Mouse (Mus musculus) liver, adult 2 months (tissue): ENCODE data around the gene Ccdc167. TPM values are rescaled to one million over a fixed set of nuclear protein-coding genes. Genes with fewer than 3 reads are reported as not detected.
A peak's percentile ranks its signal among the peaks of the same experiment; 100 is the strongest.

Experiments used
- DNase-seq: peaks from one replicate; pipeline ENCODE4 v3.0.0-alpha.2; 2011; ENCODE audit warnings: low read depth, low spot score; ENCODE audit errors: extremely low read depth
- H3K27ac ChIP-seq: fragments of 200-500 bp; replicated peaks from 2 replicates; pipeline ENCODE4 v1.5.1; 2012; ENCODE audit warnings: low read depth, mild to moderate bottlenecking, control low read depth, inconsistent platforms, low read length; ENCODE audit not compliant: insufficient read depth
- H3K27me3 ChIP-seq: fragments of 200-500 bp; 2 replicates; pipeline ENCODE4 v1.6.1; 2012; ENCODE audit warnings: mild to moderate bottlenecking, moderate library complexity, low read length, inconsistent platforms; ENCODE audit not compliant: control insufficient read depth, insufficient read depth
- H3K36me3 ChIP-seq: fragments of 200-500 bp; 2 replicates; pipeline ENCODE4 v1.6.1; 2012; ENCODE audit warnings: low read length, inconsistent platforms; ENCODE audit not compliant: control insufficient read depth, insufficient read depth
- H3K4me1 ChIP-seq: fragments of 200-500 bp; 2 replicates; pipeline ENCODE4 v1.6.1; 2011; ENCODE audit warnings: low read length; ENCODE audit not compliant: control insufficient read depth, insufficient read depth
- H3K4me3 ChIP-seq: fragments of 200-500 bp; 2 replicates; pipeline ENCODE4 v1.5.1; 2011; ENCODE audit warnings: low read depth, mild to moderate bottlenecking, control low read depth, low read length, moderate library complexity; ENCODE audit not compliant: insufficient read depth
- H3K79me2 ChIP-seq: fragments of 200-500 bp; 2 replicates; pipeline ENCODE4 v1.6.1; 2012; ENCODE audit warnings: inconsistent platforms, mild to moderate bottlenecking, low read length, moderate library complexity; ENCODE audit not compliant: control insufficient read depth, insufficient read depth
- H3K9ac ChIP-seq: fragments of 200-500 bp; 2 replicates; pipeline ENCODE4 v1.6.1; 2012; ENCODE audit warnings: low read depth, mild to moderate bottlenecking, control low read depth, inconsistent platforms, low read length
- CTCF ChIP-seq: fragments of 200-500 bp; IDR thresholded peaks from 2 replicates; pipeline ENCODE4 v1.5.1; 2011; ENCODE audit warnings: low read depth, low read length, control low read depth
- POLR2A ChIP-seq: fragments of 200-500 bp; IDR thresholded peaks from 2 replicates; pipeline ENCODE4 v1.6.1; 2011; ENCODE audit warnings: low read length, control low read depth; ENCODE audit not compliant: insufficient read depth; ENCODE audit errors: extremely low read depth
- WGBS: fragments of 180-500 bp; shearing (Covaris S2); methylation state at CpG from one replicate; pipeline ENCODE4 v1.1.7; 2018; 5-methylcytosine and 5-hydroxymethylcytosine counted together
- polyA plus RNA-seq: library from polyadenylated mRNA; depleted of rRNA; stranded (reverse); fragments of >200 nt; gene quantifications from 2 replicates; pipeline ENCODE4 v1.2.3, GENCODE M21; 2012
- total RNA-seq: library from RNA; depleted of rRNA; stranded (reverse); fragments of >200 nt; gene quantifications from 2 replicates; pipeline ENCODE4 v1.2.3, GENCODE M21; 2014

The Ccdc167 gene
- total and polyA plus RNA-seq, 2 experiments, result 4.2 to 5.5 TPM

- Histone ChIP-seq H3K79me2 (no peaks in the 10 kb centered on the region), H3K4me3 (no peak overlapping the region), H3K4me1 (no peaks in the 10 kb centered on the region), H3K27me3 (no peaks in the 10 kb centered on the region), H3K36me3 (peaks cover 11% of the 10 kb centered on the region; the same call in 1 of the 2 replicates), H3K9ac (no peak overlapping the region), H3K27ac (no peak overlapping the region)
- TF ChIP-seq POLR2A, result no peak
- TF ChIP-seq CTCF, result no peak
- DNase-seq, result no peak
- WGBS, result 70% methylated on average over 5 of the region's 5 CpGs
These were observed 11.0 kb downstream of the Ccdc167 start for GRCm38 (mm10) chr17:29705881-29706280.

DNA sequence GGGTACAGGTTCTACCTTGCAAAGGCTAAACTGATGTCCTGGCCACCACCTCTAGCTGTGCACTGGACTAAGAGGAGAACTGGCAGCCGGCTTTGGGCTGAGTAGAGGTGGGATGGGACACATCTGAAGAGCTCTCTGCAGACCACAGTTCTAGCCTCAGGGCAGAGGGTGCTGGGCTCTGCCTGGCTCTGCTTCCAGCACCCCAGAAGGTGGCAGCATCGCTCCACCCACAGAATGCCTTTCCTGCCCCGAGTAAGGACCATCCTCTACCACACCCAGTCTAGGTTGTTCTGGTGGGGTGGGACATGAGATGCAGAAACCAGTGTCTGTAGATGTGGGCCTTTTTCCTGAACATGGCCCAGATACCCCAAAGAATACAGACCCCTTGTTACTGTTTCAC lies 12.1 kb downstream of the Ccdc167 start:
- TF ChIP-seq POLR2A, result no peak
- peak; percentile 75 for TF ChIP-seq CTCF
- WGBS, result 57% methylated on average over 3 of the region's 3 CpGs
- Histone ChIP-seq H3K4me1 (no peaks in the 10 kb centered on the region), H3K27me3 (no peaks in the 10 kb centered on the region), H3K27ac (no peak overlapping the region), H3K36me3 (peaks cover 15% of the 10 kb centered on the region; the same call in 1 of the 2 replicates), H3K79me2 (no peaks in the 10 kb centered on the region), H3K9ac (no peak overlapping the region), H3K4me3 (no peak overlapping the region)
- no peak for DNase-seq

- no peaks in the 10 kb centered on the region for H3K79me2 ChIP-seq
- 90% methylated on average over 4 of the region's 4 CpGs for WGBS
These were observed 13.7 kb downstream of the Ccdc167 start for GRCm38 (mm10) chr17:29702938-29703710.

GRCm38 (mm10) chr17:29700573-29700972 lies 16.3 kb downstream of the Ccdc167 start:
- DNase-seq, result no peak
- Histone ChIP-seq H3K9ac (no peak overlapping the region), H3K79me2 (no peaks in the 10 kb centered on the region), H3K4me1 (no peaks in the 10 kb centered on the region), H3K27ac (no peak overlapping the region), H3K4me3 (no peak overlapping the region), H3K36me3 (peaks cover 44% of the 10 kb centered on the region), H3K27me3 (no peaks in the 10 kb centered on the region)
- TF ChIP-seq CTCF, result no peak
- no peak for TF ChIP-seq POLR2A
- WGBS, result 95% methylated on average over 7 of the region's 7 CpGs

More at GRCm38 (mm10) chr17:29702938-29703710, 13.7 kb downstream of the Ccdc167 start:
- H3K36me3 ChIP-seq, result peaks cover 27% of the 10 kb centered on the region
- no peaks in the 10 kb centered on the region for H3K27me3 ChIP-seq
- no peak for TF ChIP-seq POLR2A
- no peak overlapping the region for H3K27ac ChIP-seq
- DNase-seq, result no peak
- no peak overlapping the region for H3K4me3 ChIP-seq
- H3K4me1 ChIP-seq, result no peaks in the 10 kb centered on the region
- H3K9ac ChIP-seq, result no peak overlapping the region

DNA sequence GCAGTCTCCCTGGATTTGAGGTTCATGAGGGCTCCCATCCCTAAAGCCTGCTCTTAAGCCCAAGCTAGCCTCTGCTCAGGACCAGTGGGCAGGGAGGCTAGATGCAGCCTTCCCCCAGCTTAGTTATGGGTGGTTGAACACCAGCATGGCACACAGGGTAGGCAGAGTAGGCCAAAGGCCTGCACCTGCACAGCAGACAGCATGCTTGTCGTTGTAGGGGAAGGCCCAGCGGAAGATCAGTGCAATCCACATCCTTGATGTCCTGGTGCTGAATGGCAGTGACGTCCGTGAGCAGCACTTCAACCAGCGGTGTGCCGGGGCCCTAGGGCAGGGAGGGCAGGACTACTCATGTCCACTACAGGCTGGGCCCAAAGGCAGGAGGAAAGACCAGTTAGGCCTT lies 18.4 kb downstream of the Ccdc167 start:
- TF ChIP-seq POLR2A (no peak), CTCF (no peak)
- WGBS, result 97% methylated on average over 6 of the region's 6 CpGs
- peaks cover 61% of the 10 kb centered on the region for H3K36me3 ChIP-seq
- no peak for DNase-seq
- H3K4me3 ChIP-seq, result no peak overlapping the region
- no peaks in the 10 kb centered on the region for H3K79me2 ChIP-seq
- H3K9ac ChIP-seq, result no peak overlapping the region
- H3K4me1 ChIP-seq, result no peaks in the 10 kb centered on the region
- H3K27me3 ChIP-seq, result no peaks in the 10 kb centered on the region
- H3K27ac ChIP-seq, result no peak overlapping the region

- WGBS, result 91% methylated on average over 8 of the region's 8 CpGs
- no peak overlapping the region for H3K9ac ChIP-seq
- H3K27ac ChIP-seq, result no peak overlapping the region
- no peaks in the 10 kb centered on the region for H3K79me2 ChIP-seq
- H3K27me3 ChIP-seq, result no peaks in the 10 kb centered on the region
- H3K4me1 ChIP-seq, result no peaks in the 10 kb centered on the region
- no peak for DNase-seq
- peaks cover 59% of the 10 kb centered on the region for H3K36me3 ChIP-seq
- no peak overlapping the region for H3K4me3 ChIP-seq
- TF ChIP-seq POLR2A, result no peak
- no peak for TF ChIP-seq CTCF
These were observed 19.9 kb downstream of the Ccdc167 start for GRCm38 (mm10) chr17:29696940-29697339.
